Mouse (Mus musculus) MEL (cell line): Measurements from ENCODE around the gene Gm35549. TPM values are rescaled to one million over a fixed set of nuclear protein-coding genes. Genes with fewer than 3 reads are reported as not detected.

ENCODE experiments used
- DNase-seq: peaks from one replicate; pipeline ENCODE4 v3.0.0; 2011; ENCODE audit warnings: low read depth, low spot score
- H3K27ac ChIP-seq: 2 replicates; pipeline ENCODE4 v1.5.1; 2012; ENCODE audit warnings: low read depth, mild to moderate bottlenecking, control low read depth, low read length, moderate library complexity; ENCODE audit not compliant: control insufficient read depth
- H3K27me3 ChIP-seq, 2 experiments: fragments of 150-350 bp in 1 of 2; sonication (generic) in 1 of 2; 2 replicates each; pipeline ENCODE4 v1.6.1; 2012; ENCODE audit warnings: low read length in 2 of 2, mild to moderate bottlenecking in 2 of 2, improper control_type of control experiment in 1 of 2, moderate library complexity in 1 of 2; ENCODE audit not compliant: insufficient read depth in 2 of 2, control insufficient read depth in 1 of 2
- H3K36me3 ChIP-seq, 2 experiments: 2 replicates each; pipeline ENCODE4 v1.6.1; 2012 to 2014; ENCODE audit warnings: low read length in 2 of 2, improper control_type of control experiment in 1 of 2, inconsistent platforms in 1 of 2, mild to moderate bottlenecking in 1 of 2; ENCODE audit not compliant: insufficient read depth in 2 of 2, control insufficient read depth in 1 of 2
- H3K4me1 ChIP-seq, 2 experiments: fragments of 150-350 bp in 1 of 2; sonication (generic) in 1 of 2; 2 replicates each; pipeline ENCODE4 v1.6.1; 2012; ENCODE audit warnings: low read length in 2 of 2, improper control_type of control experiment in 1 of 2, mild to moderate bottlenecking in 1 of 2; ENCODE audit not compliant: insufficient read depth in 2 of 2, control insufficient read depth in 1 of 2
- H3K4me3 ChIP-seq, 2 experiments: fragments of 150-350 bp in 1 of 2; sonication (generic) in 1 of 2; 2 replicates each; pipeline ENCODE4 v1.5.1; 2012; ENCODE audit warnings: low read depth in 2 of 2, low read length in 2 of 2, mild to moderate bottlenecking in 2 of 2, moderate library complexity in 2 of 2, control low read depth in 1 of 2, improper control_type of control experiment in 1 of 2; ENCODE audit not compliant: control insufficient read depth in 1 of 2, insufficient read depth in 1 of 2
- H3K79me2 ChIP-seq: 2 replicates; pipeline ENCODE4 v1.6.1; 2012; ENCODE audit warnings: mild to moderate bottlenecking, low read length, moderate library complexity; ENCODE audit not compliant: control insufficient read depth, poor library complexity, insufficient read depth
- H3K9ac ChIP-seq: 2 replicates; pipeline ENCODE4 v1.6.1; 2012; ENCODE audit warnings: low read depth, mild to moderate bottlenecking, control low read depth, low read length, moderate library complexity; ENCODE audit not compliant: control insufficient read depth, poor library complexity, severe bottlenecking
- H3K9me3 ChIP-seq: fragments of 150-350 bp; sonication (generic); replicated peaks from 2 replicates; pipeline ENCODE4 v1.6.1; 2012; ENCODE audit warnings: mild to moderate bottlenecking, low read length, improper control_type of control experiment, moderate library complexity; ENCODE audit not compliant: insufficient read depth
- BHLHE40 ChIP-seq: IDR thresholded peaks from 2 replicates; pipeline ENCODE4 v1.6.1; 2012; ENCODE audit warnings: low read depth, mild to moderate bottlenecking, inconsistent platforms, low read length, improper control_type of control experiment, borderline replicate concordance
- CHD1 ChIP-seq: IDR thresholded peaks from 2 replicates; pipeline ENCODE4 v1.6.1; 2012; ENCODE audit warnings: low read depth, mild to moderate bottlenecking, inconsistent platforms, low read length, improper control_type of control experiment
- CTCF ChIP-seq, 3 experiments: IDR thresholded peaks in 2 of 3; conservative IDR thresholded peaks in 1 of 3; 2 replicates each; pipeline ENCODE4 v1.5.1; 2011 to 2012; ENCODE audit warnings: low read length in 3 of 3, low read depth in 2 of 3, mild to moderate bottlenecking in 2 of 3, improper control_type of control experiment in 1 of 3, inconsistent platforms in 1 of 3, mixed read lengths in 1 of 3, moderate library complexity in 1 of 3; ENCODE audit not compliant: control insufficient read depth in 1 of 3, insufficient read depth in 1 of 3, poor library complexity in 1 of 3, severe bottlenecking in 1 of 3
- E2F4 ChIP-seq: IDR thresholded peaks from 2 replicates; pipeline ENCODE4 v1.6.1; 2011; ENCODE audit warnings: low read depth, low read length, improper control_type of control experiment, borderline replicate concordance
- ELF1 ChIP-seq: IDR thresholded peaks from 2 replicates; pipeline ENCODE4 v1.6.1; 2014; ENCODE audit warnings: low read depth, mild to moderate bottlenecking, inconsistent platforms, low read length, improper control_type of control experiment, moderate library complexity
- EP300 ChIP-seq, 2 experiments: IDR thresholded peaks; 2 replicates each; pipeline ENCODE4 v1.6.1; 2011; ENCODE audit warnings: improper control_type of control experiment in 2 of 2, low read length in 2 of 2, low read depth in 1 of 2, mild to moderate bottlenecking in 1 of 2
- ETS1 ChIP-seq: IDR thresholded peaks from 2 replicates; pipeline ENCODE4 v1.6.1; 2012; ENCODE audit warnings: low read depth, mild to moderate bottlenecking, inconsistent platforms, low read length, improper control_type of control experiment, moderate library complexity
- JUND ChIP-seq: IDR thresholded peaks from 2 replicates; pipeline ENCODE4 v1.6.1; 2011; ENCODE audit warnings: low read depth, mild to moderate bottlenecking, improper control_type of control experiment, low read length
- MAFK ChIP-seq: IDR thresholded peaks from 2 replicates; pipeline ENCODE4 v1.6.1; 2011; ENCODE audit warnings: low read depth, mild to moderate bottlenecking, low read length, improper control_type of control experiment, borderline replicate concordance
- MAZ ChIP-seq: IDR thresholded peaks from 2 replicates; pipeline ENCODE4 v1.6.1; 2012; ENCODE audit warnings: low read depth, mild to moderate bottlenecking, inconsistent platforms, low read length, improper control_type of control experiment
- MEF2A ChIP-seq: IDR thresholded peaks from 2 replicates; pipeline ENCODE4 v1.6.1; 2014; ENCODE audit warnings: low read depth, mild to moderate bottlenecking, inconsistent platforms, low read length, improper control_type of control experiment; ENCODE audit not compliant: poor library complexity, insufficient replicate concordance, severe bottlenecking; ENCODE audit errors: extremely low read depth
- MXI1 ChIP-seq: IDR thresholded peaks from 2 replicates; pipeline ENCODE4 v1.6.1; 2011; ENCODE audit warnings: mild to moderate bottlenecking, low read depth, low read length, improper control_type of control experiment
- NRF1 ChIP-seq: IDR thresholded peaks from 2 replicates; pipeline ENCODE4 v1.6.1; 2014; ENCODE audit warnings: low read depth, mild to moderate bottlenecking, inconsistent platforms, low read length, improper control_type of control experiment, moderate library complexity; ENCODE audit not compliant: poor library complexity, insufficient read depth, severe bottlenecking
- POLR2AphosphoS5 ChIP-seq: IDR thresholded peaks from 2 replicates; pipeline ENCODE4 v1.6.1; 2012; ENCODE audit warnings: low read depth, borderline replicate concordance, mild to moderate bottlenecking, inconsistent platforms, low read length, moderate library complexity, mixed read lengths
- RAD21 ChIP-seq: IDR thresholded peaks from 2 replicates; pipeline ENCODE4 v1.6.1; 2011; ENCODE audit warnings: mild to moderate bottlenecking, low read depth, low read length, improper control_type of control experiment
- RCOR1 ChIP-seq: IDR thresholded peaks from 2 replicates; pipeline ENCODE4 v1.6.1; 2012; ENCODE audit warnings: low read depth, mild to moderate bottlenecking, inconsistent platforms, low read length, improper control_type of control experiment
- TBP ChIP-seq: IDR thresholded peaks from 2 replicates; pipeline ENCODE4 v1.8.0; 2011; ENCODE audit warnings: low read depth, low read length, improper control_type of control experiment
- TCF12 ChIP-seq: IDR thresholded peaks from 2 replicates; pipeline ENCODE4 v1.6.1; 2014; ENCODE audit warnings: low read depth, mild to moderate bottlenecking, inconsistent platforms, low read length, improper control_type of control experiment, moderate library complexity
- UBTF ChIP-seq: IDR thresholded peaks from 2 replicates; pipeline ENCODE4 v1.6.1; 2012; ENCODE audit warnings: low read depth, mild to moderate bottlenecking, inconsistent platforms, low read length, improper control_type of control experiment, moderate library complexity, borderline replicate concordance; ENCODE audit not compliant: insufficient read depth
- USF1 ChIP-seq: IDR thresholded peaks from 2 replicates; pipeline ENCODE4 v1.6.1; 2014; ENCODE audit warnings: low read depth, mild to moderate bottlenecking, inconsistent platforms, low read length, improper control_type of control experiment, moderate library complexity
- USF2 ChIP-seq, 2 experiments: IDR thresholded peaks; 2 replicates each; pipeline ENCODE4 v1.6.1; 2011 to 2012; ENCODE audit warnings: improper control_type of control experiment in 2 of 2, low read length in 2 of 2, borderline replicate concordance in 1 of 2, inconsistent platforms in 1 of 2, low read depth in 1 of 2, mild to moderate bottlenecking in 1 of 2; ENCODE audit not compliant: insufficient read depth in 1 of 2
- ZMIZ1 ChIP-seq: IDR thresholded peaks from 2 replicates; pipeline ENCODE4 v1.6.1; 2012; ENCODE audit warnings: low read depth, mild to moderate bottlenecking, inconsistent platforms, low read length, improper control_type of control experiment, moderate library complexity
- ZNF384 ChIP-seq: IDR thresholded peaks from 2 replicates; pipeline ENCODE4 v1.6.1; 2012; ENCODE audit warnings: low read depth, mild to moderate bottlenecking, inconsistent platforms, low read length, improper control_type of control experiment
- polyA plus RNA-seq, 2 experiments: library from polyadenylated mRNA; stranded (reverse) in 1 of 2; unstranded in 1 of 2; fragments of >175 nt in 1 of 2; fragments of >200 nt in 1 of 2; gene quantifications; 2 replicates each; pipeline versions ENCODE4 v1.2.1 to v1.2.4; 2012; ENCODE audit warnings: low replicate concordance in 2 of 2, low read depth in 1 of 2; ENCODE audit not compliant: insufficient read length in 2 of 2, insufficient read depth in 1 of 2, missing spikeins in 1 of 2
- total RNA-seq: library from RNA; depleted of rRNA; stranded (reverse); fragments of 300-350 nt; gene quantifications from 2 replicates; pipeline ENCODE4 v1.2.3, GENCODE M21; 2012

The Gm35549 gene
- total and polyA plus RNA-seq, 3 experiments = 0.31 TPM; not detected in 2

DNA sequence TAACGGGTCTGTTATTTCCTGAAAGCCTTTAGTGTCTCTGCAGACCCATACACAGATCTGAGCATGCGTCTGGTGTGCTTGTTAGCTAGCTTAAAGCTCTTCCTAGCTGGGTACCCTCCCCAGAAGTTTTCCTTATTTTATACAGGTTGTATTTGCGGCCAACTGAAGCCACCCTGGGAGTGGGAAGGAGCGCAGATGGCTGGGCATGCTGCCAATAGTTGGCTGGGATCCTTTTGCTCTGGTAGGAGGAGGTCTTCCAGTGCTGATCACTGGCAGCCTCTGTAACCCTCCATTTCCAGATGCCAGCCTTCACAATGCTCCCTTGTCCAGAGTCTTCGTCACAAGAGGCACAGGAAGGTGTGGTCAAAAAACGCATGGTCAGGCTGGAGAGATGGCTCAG, 7.0 kb downstream of the Gm35549 start:
- H3K36me3 ChIP-seq = no peaks in the 10 kb centered on the region
- no peak for TF ChIP-seq ZNF384
- TF ChIP-seq E2F4 = no peak
- TF ChIP-seq ELF1 = no peak
- TF ChIP-seq JUND = no peak
- no peak for TF ChIP-seq MAFK
- TF ChIP-seq CTCF (IDR thresholded peaks at IDR 0.05 in 2 of 3, conservative IDR thresholded peaks at IDR 0.05 in 1 of 3; ENCODE audit: control insufficient read depth in 1 of 3, insufficient read depth in 1 of 3, low read depth in 2 of 3, low read length in 3 of 3, poor library complexity in 1 of 3, severe bottlenecking in 1 of 3) = no peak

DNA sequence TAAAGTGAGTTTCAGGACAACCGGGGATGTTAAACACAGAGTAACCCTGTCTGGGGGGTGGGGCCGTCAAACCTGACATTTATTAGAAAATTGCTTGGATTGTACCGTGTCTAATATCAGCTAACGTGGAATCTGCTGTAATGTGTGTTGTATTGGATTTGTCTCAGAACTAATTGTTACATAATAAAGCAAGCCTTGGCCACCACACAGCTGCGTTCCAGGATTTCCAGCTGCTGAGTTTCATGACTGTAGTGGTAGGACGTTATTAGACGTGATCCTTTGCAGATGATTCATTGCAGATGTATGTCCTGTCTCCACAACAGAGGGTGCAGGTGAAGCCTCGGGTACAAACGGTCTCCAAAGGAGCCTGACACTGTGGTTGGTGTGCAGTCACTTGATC, 7.7 kb downstream of the Gm35549 start:
- no peak for DNase-seq
- TF ChIP-seq MXI1 (no peak), POLR2AphosphoS5 (no peak), E2F4 (no peak), MAFK (no peak), RCOR1 (no peak), RAD21 (no peak), USF1 (no peak)
- Histone ChIP-seq H3K9me3 (no peaks in the 10 kb centered on the region), H3K4me3 (no peak overlapping the region), H3K27me3 (no peaks in the 10 kb centered on the region), H3K4me1 (no peaks in the 10 kb centered on the region), H3K36me3 (no peaks in the 10 kb centered on the region), H3K9ac (no peak overlapping the region), H3K27ac (no peak overlapping the region), H3K79me2 (no peaks in the 10 kb centered on the region)

More for the DNA sequence above, 7.0 kb downstream of the Gm35549 start:
- Histone ChIP-seq H3K79me2 (no peaks in the 10 kb centered on the region), H3K27ac (no peak overlapping the region), H3K4me1 (no peaks in the 10 kb centered on the region), H3K9me3 (no peaks in the 10 kb centered on the region), H3K27me3 (no peaks in the 10 kb centered on the region), H3K9ac (no peak overlapping the region), H3K4me3 (no peak overlapping the region)
- DNase-seq = no peak

DNA sequence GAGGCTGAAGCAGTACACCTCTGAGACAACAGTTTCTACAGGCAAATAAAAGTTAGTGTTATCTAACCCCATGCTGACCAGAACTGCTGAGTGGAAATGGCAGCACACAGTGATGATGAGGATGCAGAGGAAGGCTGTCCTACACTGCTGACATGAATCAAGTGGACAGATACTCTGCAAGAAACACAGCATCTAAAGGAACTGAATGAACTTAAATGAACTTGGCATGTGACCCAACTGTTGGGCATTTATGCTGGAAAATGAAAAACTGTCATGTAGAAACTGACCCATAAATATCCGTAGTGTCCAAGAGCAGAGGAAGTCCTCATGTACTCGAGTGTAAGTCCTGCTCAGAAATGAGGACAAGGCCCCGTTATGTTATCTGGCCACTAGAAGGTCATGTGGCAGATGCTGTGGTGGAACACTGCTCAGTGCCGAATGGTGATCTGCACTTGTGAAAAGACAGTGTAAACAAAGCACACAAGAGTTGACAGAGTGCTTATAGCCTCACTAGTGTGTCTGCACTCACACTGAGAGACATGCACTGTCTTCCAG, 13.9 kb downstream of the Gm35549 start:
- Histone ChIP-seq H3K27me3 (no peaks in the 10 kb centered on the region), H3K4me1 (no peaks in the 10 kb centered on the region), H3K4me3 (no peak overlapping the region), H3K27ac (no peak overlapping the region), H3K9me3 (no peaks in the 10 kb centered on the region), H3K9ac (no peak overlapping the region), H3K79me2 (no peaks in the 10 kb centered on the region), H3K36me3 (no peaks in the 10 kb centered on the region; a peak in 1 of 4 replicates)
- no peak for DNase-seq
- no peak for TF ChIP-seq ELF1
- TF ChIP-seq UBTF = no peak
- no peak for TF ChIP-seq ETS1
- no peak for TF ChIP-seq ZNF384
- TF ChIP-seq BHLHE40 = no peak
- no peak for TF ChIP-seq NRF1
- no peak for TF ChIP-seq E2F4
- TF ChIP-seq CHD1 = no peak
- no peak for TF ChIP-seq MXI1
- no peak for TF ChIP-seq ZMIZ1
- no peak for TF ChIP-seq EP300 (IDR thresholded peaks at IDR 0.05; ENCODE audit: low read depth in 1 of 2, low read length in 2 of 2)
- no peak for TF ChIP-seq RAD21
- TF ChIP-seq USF2 (IDR thresholded peaks at IDR 0.05; ENCODE audit: borderline replicate concordance in 1 of 2, insufficient read depth in 1 of 2, low read depth in 1 of 2, low read length in 2 of 2) = no peak
- no peak for TF ChIP-seq TCF12
- no peak for TF ChIP-seq TBP
- TF ChIP-seq MEF2A = no peak
- no peak for TF ChIP-seq MAZ
- no peak for TF ChIP-seq USF1
